Mouse (Mus musculus): ENCODE data around the gene March2.
"Not testable (repeated sequence)": the region's sequence is repeated elsewhere in the genome, so short reads cannot be mapped to it uniquely, and the experiment has no call there.

March2 gene

DNA sequence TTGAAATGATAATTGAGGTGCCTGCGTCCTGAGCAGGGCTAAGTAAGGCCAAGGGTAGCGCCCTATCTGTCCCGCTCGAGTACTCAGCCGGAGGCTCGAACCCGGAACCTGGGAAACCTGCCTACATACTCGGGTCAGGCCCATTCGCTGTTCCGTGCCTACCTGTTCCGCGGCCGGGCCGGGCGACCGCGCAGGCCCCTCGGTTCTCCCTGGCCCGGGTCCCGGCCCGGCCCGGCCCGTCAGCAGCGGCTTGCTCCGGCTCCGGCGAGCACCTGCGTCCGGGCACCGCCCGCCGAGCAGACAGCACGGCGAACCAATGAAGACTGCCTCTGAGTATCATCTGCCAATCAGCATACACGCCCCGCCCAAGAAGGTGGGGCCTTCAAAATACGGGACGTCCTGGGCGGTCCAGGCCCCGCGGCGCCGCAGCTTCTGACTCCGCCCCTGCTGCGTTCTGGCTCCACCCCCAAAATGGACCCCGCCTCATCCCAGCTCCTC, at the start of gene March2:
Gene March2, minus strand, starts transcription at position 287 of the 498 bp plus-strand sequence.
- DNase-seq, result peak; percentile 97

DNA sequence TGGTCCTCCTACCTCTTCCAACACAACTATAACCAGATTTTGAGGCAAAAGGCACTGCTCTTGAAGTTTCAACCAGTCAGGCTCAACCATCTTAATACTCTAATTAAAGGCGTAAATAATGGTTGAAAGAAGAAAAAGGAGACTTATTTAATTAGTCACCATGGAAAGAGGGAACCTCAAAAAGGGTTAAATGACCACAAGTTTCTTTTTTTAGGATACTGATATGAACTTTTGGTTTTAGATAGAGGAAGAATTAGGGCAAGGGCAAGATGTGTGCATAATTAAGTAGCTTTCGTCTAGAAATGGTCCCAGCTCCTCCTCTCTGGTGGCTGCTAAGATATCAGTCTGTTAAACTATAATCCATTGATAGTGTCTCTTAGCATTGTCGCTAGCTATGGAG, 47.9 kb upstream of the March2 start:
- DNase-seq, result no peak

DNA sequence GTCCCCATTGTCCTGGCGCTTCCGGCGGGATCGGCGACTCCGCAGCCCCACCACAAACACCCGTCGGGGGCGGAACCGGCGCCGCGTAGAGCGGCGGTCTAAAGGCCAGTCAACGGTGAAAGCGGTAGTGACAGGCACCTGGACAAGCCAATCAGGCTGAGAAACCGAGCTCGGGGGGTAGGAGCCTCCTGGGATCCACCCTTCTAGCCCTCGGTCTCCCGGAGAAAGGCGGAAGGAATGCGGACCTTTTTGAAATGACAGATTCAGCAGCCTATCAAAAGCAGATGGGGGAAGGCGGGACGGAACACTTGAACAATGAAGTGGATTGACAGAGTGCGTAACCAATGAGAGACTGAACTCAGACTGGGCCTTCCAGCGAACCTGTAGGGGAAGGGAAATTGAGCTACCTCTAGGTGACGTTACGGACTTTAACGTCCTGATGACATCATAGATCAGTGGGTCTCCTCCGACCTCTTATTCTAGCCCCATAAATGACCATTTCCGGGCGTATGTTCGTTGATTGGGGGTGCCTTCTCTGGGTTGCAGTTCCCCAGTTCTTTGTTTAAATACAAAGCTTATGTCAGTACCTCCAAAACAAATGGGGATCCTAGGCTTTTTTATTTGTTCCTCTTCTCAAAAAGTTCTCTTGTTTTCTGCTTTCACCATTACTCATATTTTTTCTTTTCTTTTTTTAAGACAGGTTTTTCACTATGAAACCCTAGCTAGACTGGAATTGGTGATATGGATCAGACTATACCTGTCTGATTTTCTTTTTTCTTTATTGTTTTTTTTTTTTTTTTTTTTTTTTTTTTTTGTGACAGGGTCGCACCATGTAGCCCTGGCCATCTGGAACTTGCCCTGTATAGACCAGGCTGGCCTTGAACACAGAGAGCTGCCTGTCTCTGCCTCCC, 42.0 kb upstream of the March2 start, which contains the start of gene Rab11b:
Gene Rab11b, minus strand, starts transcription at position 276 of the 911 bp plus-strand sequence.
- peak; percentile 100 for DNase-seq

DNA sequence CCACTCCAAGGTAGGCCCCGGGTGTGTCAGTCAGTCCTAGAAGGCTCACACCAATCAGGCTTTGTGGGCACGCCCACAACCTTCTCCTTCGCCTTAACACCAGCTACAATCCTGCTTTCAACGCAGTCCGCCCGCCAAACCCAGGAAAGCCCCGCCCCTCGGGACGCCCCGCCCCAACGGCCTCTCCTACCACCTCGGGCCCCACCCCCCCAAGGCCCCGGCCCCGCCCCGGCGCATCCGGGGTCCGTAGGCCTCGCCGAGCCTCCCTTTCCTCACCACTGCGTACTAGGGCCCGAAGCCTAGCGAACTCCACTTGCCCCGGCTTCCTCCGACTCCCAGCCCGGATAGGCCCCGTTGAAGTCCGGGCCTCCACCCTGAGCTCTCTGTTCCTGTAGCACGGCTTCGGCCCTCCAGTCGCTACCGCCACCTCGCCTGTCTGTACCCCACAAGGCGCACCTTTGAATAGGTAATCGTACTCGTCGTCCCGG, 41.3 kb upstream of the March2 start:
- peak; percentile 88 for DNase-seq

DNA sequence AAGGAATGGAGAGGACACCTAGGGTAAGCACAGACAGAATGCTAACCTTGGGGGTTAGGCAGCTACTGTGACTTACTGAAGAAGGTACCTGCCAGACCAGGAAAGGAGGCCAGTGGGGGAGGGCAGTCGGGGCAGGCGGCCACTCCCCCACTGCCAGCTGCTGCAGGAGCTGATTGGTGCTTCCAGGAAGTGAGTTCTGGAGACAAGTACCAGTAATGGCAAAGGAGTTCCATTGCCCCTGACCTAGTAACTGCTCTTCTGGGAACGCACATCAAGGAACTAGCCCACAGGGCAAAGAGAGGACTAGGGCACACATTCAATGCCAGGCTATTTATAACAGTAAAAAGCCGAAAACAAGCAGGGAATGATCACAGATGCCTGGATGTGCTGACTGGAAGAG, 38.8 kb upstream of the March2 start:
- no peak for DNase-seq

DNA sequence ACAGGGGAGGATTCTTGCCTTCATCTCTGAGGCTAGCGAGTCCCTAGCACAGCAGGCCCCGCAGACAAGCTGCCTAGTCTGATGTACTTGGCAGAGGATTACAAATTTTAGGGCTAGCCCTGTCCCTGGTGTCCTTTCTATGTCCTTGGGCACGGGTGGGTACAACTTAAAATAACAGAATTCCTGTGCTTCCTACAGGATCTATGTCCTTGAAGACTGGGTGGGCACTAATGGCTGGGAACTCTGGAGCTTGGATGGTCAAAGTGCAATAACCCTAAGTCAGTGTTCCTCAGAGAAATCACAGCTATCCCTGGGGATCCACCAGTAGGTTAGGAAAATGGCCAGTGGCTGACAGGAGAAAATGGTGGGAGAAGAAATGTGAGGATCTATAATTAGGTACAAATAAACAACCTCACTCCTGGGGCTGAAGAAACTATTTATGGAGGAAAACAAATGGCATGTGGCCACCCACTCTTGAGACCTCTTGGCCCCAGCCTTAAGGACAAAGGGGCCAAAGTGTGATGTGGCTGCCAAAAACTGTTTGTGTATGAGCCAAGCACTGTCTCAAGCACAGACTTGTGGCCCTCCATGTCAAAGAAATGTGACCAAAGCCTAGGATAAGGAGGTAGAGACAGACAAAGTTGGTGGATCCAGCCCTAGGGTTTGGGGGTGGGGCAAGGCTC, 37.8 kb upstream of the March2 start:
- DNase-seq, result peak; percentile 45

DNA sequence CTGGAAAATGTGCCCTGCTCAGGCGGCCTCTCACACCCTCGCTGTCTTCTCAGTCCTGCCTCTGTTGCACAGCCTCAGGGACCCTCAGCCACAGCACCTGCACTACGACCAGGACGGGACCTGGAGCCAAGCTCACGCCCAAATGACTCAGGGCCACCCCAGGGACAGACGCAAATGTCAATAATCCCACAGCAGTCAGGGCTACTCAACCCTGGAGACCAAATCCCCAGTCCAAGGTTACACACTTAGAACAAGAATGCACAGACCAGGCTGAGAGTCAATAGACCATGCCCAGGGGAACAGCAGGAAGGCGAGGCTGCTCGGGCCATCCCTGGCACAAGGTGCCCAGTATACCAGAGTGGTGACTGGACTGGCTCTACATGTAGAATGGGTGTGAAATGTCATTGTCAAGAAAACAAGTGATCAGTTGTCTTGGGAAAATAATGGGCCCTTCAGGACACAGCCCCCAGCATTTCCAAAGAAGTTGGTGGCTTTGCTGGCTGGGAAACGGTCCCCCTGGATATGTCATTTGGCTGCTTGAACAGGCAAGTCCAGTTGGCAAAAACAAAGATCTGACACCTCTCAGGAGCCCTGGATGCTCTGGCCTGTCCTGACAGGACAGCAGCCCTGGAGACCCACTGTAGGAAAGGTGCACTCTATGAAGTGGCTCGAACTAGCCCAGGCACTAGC, 37.1 kb upstream of the March2 start:
- peak; percentile 34 for DNase-seq

DNA sequence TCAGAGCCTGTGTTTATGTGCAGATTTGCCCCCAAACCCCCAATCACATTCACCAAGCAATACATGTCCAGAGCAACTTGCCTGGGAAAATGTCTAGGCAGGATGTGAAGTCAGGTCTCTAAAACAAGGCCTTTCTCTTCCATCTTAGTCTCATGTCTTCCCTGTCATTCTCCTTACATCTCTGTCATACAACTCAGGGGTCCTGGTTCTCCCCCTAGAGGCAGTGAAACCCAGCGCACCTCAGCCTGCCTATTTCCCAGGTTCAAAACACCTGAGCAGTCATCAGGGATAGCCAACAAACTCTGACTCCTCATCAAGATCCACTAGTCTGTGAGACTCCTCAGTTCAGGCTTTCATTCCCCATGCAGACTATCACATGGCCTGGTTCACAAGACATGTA, 36.2 kb upstream of the March2 start:
- no peak for DNase-seq

DNA sequence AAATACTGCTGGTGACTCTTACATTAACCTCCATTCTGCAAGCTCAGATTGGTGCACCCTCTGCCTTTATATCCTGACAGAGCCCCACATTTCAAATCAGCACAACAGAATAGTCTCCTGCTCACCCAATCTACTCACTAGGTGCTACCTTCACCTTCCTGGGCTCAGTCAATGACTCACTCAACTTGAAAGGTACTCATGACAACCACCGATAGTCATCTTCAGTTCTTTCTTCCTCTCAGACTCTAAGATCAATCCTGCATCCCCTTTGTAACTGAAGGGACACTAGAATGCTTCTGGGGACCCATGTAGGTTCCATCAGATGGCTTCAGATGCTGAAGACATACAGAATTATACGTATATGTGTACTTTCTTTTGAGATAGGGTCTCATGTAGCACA, 33.8 kb upstream of the March2 start:
- DNase-seq, result no peak

DNA sequence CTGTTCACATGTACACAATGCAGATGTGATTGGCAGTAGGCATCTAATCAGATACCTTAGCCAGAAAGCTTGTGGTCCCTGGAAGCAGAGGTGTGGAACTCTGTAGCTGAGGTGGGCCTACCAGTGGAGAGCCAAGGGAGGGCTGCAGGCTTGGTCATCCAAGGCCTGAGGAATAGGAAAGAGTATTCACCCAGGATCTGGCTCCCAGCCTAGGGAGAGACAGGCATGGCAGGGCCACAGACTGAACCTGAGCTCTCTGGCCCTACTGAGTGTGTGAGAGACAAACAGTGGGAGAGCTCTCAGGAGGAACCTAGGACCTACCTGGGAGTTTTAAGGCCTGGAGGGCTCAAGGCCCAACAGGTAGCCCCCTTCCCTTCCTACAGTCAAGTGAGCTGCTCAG, 32.7 kb upstream of the March2 start:
- no peak for DNase-seq

DNA sequence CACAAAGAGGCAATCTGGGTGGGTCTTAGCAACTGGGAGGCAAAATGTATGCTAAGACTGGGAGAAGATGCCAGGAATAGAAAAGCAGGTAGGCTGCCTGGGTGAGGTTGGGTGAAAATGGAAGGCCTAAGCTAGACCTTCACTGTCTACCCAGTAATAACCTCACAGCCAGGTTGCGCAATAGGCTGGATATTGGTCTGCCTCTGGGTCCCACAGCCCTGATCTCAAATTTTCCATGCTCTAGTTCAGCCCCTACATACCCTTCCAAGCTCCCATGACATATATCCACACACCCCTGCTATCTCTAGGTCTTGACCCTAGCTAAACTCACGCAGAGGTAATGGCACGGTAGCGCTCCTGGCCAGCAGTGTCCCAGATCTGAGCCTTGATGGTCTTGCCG, 31.0 kb upstream of the March2 start:
- no peak for DNase-seq

DNA sequence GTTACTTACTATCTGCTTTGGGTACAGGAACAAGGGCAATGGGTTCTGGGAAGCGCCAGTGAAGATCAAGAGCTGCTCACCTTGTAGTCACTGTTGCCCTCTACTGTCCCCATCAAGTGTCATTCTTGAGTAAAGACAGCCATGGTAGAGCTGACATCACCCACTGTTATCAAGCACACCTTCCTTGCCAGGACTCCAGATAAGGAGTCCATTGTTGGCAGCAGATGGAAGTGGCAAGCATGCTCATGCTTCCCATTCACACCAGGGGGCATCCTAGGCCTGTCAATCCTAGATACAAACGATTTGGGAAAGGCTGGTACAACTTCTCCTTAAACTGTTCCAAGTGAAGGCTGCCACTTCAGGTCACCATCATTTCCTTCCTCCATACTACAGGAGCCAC, 27.5 kb upstream of the March2 start:
- no peak for DNase-seq

DNA sequence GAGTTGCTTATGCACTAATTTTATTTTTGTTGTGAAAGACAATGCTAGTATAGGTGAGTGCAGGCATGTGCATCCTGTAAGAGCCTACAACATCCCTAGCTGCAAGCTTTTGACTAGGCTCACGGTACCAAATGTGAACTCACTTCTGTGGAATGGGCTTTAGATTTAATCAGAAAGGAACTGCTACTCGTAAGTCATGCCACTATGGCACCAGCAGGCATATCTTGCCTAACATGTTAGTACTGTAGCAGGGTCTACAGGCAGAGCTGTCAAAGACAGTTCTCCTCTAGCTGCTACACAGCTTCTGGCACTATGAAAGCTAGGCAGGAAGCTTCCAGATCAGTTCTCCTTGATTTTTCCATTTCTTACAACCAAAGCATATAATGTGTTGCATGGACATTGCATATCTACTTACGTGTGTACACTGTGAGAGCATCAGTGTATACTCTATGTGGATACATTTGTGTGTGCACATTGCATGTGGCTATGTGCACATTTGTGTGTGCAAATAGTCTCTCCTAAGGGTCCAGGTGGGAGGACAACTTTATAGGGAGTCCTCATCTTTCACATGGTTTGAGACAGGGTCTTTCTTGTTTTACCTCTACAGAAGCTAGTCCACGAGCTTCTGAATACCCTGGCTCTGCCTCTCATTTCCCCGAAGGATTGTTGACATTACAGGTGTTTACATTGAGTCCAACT, 26.4 kb upstream of the March2 start:
- no peak for DNase-seq

DNA sequence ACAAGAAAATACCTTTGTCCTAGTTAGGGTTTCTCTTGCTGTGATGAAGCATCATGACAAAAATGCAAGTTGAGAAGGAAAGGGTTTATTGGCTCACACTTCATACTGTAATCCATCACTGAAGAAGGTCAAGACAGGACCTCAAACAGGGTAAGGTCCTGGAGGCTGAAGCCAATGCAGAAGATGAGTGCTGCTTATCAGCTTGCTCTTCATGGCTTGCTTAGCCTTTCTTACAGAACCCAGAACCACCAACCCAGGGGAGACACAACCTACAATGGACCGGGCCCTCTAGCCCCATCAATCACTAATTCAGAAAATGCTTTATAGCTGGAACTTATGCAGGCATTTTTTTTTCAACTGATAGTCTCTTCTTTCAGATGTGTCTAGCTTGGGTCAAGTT, 23.9 kb upstream of the March2 start:
- DNase-seq, result no peak

DNA sequence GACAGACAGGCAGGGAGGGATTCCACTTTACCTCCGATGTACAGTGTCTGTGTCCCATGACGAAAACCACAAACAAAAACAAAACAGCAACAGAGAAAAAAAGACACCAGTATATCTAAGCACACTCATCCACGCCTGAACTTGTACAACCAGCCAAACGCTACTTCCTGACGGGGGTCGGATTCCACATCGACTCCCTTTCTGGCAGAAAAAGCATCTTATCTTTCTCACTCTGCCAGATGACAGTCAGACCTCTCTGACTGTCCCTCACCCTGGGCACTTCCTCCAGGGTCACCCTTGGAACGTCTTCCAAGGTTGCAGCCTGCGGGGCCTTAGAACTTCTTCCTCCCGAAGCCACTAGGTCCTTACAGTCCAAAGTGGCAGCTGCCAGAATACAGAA, 15.1 kb upstream of the March2 start:
- not testable (repeated sequence) for DNase-seq

DNA sequence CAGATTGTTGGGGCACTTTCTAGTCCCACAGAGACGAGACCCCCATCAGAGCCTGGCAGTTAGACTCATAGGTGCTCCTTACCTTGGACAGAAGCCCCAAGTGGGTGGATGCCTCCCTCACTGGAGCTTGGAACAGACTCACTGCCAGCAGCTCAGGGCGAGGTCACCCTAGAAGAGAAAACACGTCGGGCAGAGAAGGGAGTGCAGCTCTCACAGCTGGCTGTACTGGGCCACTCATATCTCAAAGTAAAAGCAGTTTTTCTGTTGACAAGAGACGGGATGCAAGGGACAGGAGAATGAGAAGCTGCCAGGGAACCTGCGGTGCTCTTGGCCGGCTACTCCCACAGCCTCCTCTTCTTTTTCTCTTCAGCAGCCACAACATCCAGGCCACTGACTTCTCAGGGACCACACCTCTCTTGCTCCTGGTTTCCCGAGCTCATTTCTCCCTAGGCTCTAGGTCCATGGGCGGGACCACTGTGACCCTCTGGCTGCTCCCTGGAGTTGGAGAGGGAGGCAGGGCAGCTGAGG, 14.2 kb upstream of the March2 start:
- not testable (repeated sequence) for DNase-seq

DNA sequence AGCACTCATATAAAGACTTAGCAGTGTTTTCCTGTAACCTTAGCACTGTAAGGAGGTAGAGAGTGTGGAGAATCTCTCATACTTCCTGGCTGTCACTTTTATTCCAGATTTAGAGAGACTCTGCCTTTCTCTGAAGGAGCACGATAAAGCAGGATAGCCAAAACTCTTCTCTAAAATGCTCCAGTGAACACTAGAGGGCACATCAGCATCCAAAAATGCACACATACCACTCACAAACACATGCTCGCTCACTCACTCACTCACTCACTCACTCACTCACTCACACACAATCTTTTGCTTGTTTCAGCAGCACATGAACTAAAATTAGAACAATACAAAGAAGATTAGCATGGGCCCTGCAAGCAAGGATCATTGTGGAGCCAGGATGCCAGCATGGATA, 10.7 kb upstream of the March2 start:
- DNase-seq, result no peak

DNA sequence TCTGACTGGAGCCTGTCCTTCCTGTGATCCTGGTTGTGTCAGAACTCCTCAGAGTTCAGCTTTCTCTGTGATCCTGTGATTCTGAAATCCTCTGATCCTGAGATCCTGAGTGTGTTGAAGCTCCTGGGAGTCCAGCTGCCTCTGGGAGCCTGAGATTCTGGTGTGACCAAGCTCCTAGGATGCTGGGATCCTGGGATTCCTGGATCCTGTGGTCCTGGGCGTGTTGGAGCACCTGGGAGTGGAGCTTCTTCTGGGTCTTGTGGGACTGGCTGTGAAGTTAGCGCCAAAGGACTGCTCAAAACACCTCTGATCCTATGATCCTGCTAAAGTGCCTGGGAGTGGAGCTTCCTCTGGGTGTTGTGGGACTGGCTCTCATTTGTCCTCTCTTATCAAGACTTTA, 9.9 kb upstream of the March2 start:
- DNase-seq, result no peak

DNA sequence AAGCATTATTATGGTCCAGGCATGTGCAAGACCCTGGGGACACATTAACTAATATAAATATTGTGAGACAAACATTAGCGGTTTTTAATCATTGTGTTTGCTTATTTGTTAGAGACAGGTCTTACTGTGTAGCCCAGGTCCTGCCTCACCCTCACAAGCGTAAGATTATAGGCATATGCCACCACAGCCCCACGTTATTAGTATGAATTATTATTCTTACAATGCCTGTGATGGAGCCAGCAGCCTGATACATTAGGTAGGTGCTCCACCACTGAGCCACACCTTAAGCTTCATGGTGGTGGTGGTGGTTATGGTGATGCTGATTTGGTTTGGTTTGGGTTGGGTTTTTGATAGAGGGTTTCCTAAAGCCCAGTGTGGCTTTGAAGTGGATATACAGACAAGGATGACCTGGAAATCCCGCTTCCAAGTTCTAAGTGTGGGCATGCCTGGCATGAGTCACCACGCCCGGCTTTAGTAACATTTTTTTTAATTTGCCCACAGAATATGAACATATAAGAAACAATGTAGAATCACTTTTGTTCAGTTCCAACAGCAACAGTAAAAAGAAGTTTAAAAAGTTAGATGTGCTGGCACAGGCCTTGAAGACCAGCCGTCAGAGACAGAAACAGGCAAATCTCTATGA, 1.4 kb upstream of the March2 start:
- no peak for DNase-seq

DNA sequence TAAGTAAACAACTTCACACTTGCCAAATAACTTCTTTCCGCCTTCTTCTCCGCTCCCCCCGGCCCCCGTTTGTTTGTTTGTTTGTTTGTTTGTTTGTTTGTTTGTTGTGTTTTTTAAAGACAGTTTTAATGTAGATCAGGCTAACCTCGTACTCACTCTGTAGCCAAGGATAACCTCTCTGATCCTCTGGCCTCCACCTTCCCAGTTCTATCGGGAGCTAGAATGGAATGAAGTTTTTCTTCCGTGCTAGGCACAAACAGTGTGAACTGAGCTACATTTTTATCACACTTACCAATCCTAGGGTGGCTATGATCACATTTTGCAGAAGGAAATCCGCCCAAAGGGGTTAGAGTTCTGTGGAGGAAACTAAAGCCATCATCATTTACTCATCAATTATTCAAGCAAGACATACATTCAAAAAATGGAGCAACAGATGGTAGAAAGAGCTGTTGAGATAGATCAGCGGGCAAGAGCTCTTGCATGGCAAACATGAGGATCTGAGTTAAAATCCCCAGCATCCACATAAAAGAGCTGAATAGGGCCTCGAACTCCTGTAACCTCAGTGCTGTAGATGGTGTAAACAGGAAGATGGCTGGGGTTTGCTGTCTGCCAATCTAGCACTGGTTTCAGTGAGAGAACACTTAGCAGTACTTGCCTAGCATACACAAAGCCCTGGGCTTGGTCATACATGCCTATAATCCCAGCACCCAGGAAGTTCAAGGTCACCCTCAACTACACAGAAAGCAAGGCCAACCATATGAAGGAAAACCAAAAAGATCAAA, 665 bp upstream of the March2 start:
- DNase-seq, result peak; percentile 35

DNA sequence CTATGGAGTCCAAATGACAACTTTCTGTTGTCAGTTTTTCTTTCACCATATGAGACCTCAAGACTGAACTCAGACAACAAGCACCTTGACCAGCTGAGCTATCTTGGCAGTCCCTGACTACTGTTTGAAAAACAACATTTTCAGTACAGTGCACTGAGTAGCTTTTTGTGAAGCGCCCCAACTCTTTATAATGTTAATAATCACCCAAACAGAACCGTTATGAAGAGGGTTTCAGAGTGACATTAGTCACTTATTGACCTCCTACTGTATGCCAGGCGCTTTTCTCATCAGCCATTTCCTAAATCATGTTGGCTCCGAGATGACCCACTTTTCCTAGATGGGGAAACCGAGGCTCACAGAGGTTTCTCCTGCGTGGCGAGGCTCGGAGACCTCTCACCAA, 488 bp downstream of the March2 start:
- no peak for DNase-seq

Measured in cerebellum, adult 9-10 months (tissue).